Mouse (Mus musculus): Measurements from ENCODE around the gene Supt6.

Gene Supt6

GRCm38 (mm10) chr11:78245627-78246317 lies at the start of gene Supt6, which contains the start of gene Sdf2:
TSS of gene Supt6 (minus strand) at chr11:78245987.
TSS of gene Sdf2 (plus strand) at chr11:78245746.
- DNase-seq (ENCODE audit: low spot score in 2 of 2) = peak; percentile 87 to 90

- no peak for DNase-seq (ENCODE audit: low spot score in 2 of 2)
Observed at GRCm38 (mm10) chr11:78294585-78294984, 48.8 kb upstream of the Supt6 start.

GRCm38 (mm10) chr11:78290654-78291053 lies 44.9 kb upstream of the Supt6 start, which contains the start of gene BC030499:
TSS of gene BC030499 (plus strand) at chr11:78290841.
- DNase-seq (ENCODE audit: low spot score in 2 of 2) = no peak

GRCm38 (mm10) chr11:78289146-78289763 lies 43.5 kb upstream of the Supt6 start:
- no peak for DNase-seq (ENCODE audit: low spot score in 2 of 2)

GRCm38 (mm10) chr11:78279586-78279985 lies 33.8 kb upstream of the Supt6 start:
- no peak for DNase-seq (ENCODE audit: low spot score in 2 of 2)

GRCm38 (mm10) chr11:78278853-78279252 lies 33.1 kb upstream of the Supt6 start:
- DNase-seq (ENCODE audit: low spot score in 2 of 2) = no peak

- DNase-seq (ENCODE audit: low spot score in 2 of 2) = peak in 1 of 2 experiments; percentile 11
Observed at GRCm38 (mm10) chr11:78276169-78276568, 30.4 kb upstream of the Supt6 start.

GRCm38 (mm10) chr11:78275596-78275995 lies 29.8 kb upstream of the Supt6 start:
- no peak for DNase-seq (ENCODE audit: low spot score in 2 of 2)

- no peak for DNase-seq (ENCODE audit: low spot score in 2 of 2)
Observed at GRCm38 (mm10) chr11:78271986-78272385, 26.2 kb upstream of the Supt6 start.

- DNase-seq (ENCODE audit: low spot score in 2 of 2) = no peak
Observed at GRCm38 (mm10) chr11:78265571-78265970, 19.8 kb upstream of the Supt6 start.

GRCm38 (mm10) chr11:78262550-78262949 lies 16.8 kb upstream of the Supt6 start:
- peak; percentile 32 to 54 for DNase-seq (ENCODE audit: low spot score in 2 of 2)

GRCm38 (mm10) chr11:78261380-78262352 lies 15.9 kb upstream of the Supt6 start, which contains the start of gene 2610507B11Rik:
TSS of gene 2610507B11Rik (plus strand) at chr11:78261752.
- peak; percentile 85 to 91 for DNase-seq (ENCODE audit: low spot score in 2 of 2)

- DNase-seq (ENCODE audit: low spot score in 2 of 2) = no peak
Observed at GRCm38 (mm10) chr11:78260489-78261258, 14.9 kb upstream of the Supt6 start.

GRCm38 (mm10) chr11:78256618-78257017 lies 10.8 kb upstream of the Supt6 start:
- no peak for DNase-seq (ENCODE audit: low spot score in 2 of 2)

GRCm38 (mm10) chr11:78247727-78248140 lies 1.9 kb upstream of the Supt6 start:
- no peak for DNase-seq (ENCODE audit: low spot score in 2 of 2)

GRCm38 (mm10) chr11:78247012-78247348 lies 1.2 kb upstream of the Supt6 start:
- no peak for DNase-seq (ENCODE audit: low spot score in 2 of 2)

- no peak for DNase-seq (ENCODE audit: low spot score in 2 of 2)
Observed at GRCm38 (mm10) chr11:78246318-78247011, 678 bp upstream of the Supt6 start.

GRCm38 (mm10) chr11:78245261-78245626 lies 543 bp downstream of the Supt6 start:
- DNase-seq (ENCODE audit: low spot score in 2 of 2) = no peak

GRCm38 (mm10) chr11:78240193-78240857 lies 5.5 kb downstream of the Supt6 start:
- no peak for DNase-seq (ENCODE audit: low spot score in 2 of 2)

- DNase-seq (ENCODE audit: low spot score in 2 of 2) = no peak
Observed at GRCm38 (mm10) chr11:78231518-78231917, 14.3 kb downstream of the Supt6 start.

Measured in natural killer cell, adult 2 months (primary cell).